Mouse (Mus musculus): Measurements from ENCODE around the gene Rnf144a.

DNA sequence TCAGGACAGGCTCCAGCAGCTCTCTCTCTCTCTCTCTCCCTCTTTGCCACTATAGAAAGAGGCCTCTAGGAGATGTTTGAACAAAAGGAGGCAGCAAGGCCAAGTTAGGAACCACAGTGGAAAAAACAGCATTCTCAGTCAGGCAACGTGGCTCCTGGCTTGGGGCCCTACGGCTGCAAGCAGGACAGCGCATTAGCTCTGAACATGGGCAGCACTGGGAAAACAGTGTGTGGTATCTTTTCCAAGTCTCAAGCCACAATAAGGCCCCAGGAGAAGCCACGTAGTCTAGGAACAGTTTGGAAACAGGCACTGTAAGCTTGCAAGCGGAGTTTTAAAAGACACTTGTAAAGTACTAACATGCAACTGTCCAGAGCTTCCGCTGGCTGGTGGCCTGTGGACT lies 2.3 kb downstream of the Rnf144a start:
- TF ChIP-seq CTCF (IDR thresholded peaks at IDR 0.05; ENCODE audit: low read depth) (no peak), EP300 (optimal IDR thresholded peaks at IDR 0.05) (no peak)
